Mouse (Mus musculus) common myeloid progenitor, adult 5-6 weeks (primary cell): Measurements from ENCODE around the gene Cdh4. TPM values are rescaled to one million over a fixed set of nuclear protein-coding genes. Genes with fewer than 3 reads are reported as not detected.

Experiments used
- ATAC-seq: replicated peaks from 2 replicates; pipeline ENCODE4 v1.8.0; 2016; ENCODE audit warnings: low read depth, mild to moderate bottlenecking, moderate TSS enrichment, inconsistent platforms; ENCODE audit not compliant: poor library complexity, severe bottlenecking
- total RNA-seq: library from RNA; stranded (forward); fragments of 200-1000, 187-1606 nt; gene quantifications from 2 replicates; pipeline ENCODE4 v1.2.3, GENCODE M21; 2017

The Cdh4 gene
- total RNA-seq, 1 experiment from 2014 or later, result not detected

GRCm38 (mm10) chr2:179535204-179535603 lies 93.0 kb downstream of the Cdh4 start:
- no peak for ATAC-seq

DNA sequence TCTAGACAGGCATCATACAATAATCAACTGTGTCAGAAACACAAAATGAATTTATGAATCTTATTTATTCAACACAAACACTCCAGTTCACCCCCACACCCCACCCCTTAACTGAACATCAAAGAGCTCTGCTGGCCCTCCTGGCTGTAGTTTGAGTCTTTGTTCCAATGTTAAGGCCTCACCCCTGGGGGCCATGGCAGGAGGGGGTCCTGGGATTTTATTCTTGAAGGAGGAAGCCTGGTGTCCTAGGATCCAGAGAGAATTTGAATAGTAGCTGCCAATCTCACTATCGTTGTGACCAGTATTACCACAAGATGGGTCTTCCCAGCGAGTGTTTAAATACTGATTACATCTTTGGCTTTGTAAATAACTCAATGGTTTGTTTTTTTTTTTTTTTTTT lies 94.5 kb downstream of the Cdh4 start:
- no peak for ATAC-seq

- ATAC-seq, result no peak
Observed at GRCm38 (mm10) chr2:179537390-179537789, 95.2 kb downstream of the Cdh4 start.

DNA sequence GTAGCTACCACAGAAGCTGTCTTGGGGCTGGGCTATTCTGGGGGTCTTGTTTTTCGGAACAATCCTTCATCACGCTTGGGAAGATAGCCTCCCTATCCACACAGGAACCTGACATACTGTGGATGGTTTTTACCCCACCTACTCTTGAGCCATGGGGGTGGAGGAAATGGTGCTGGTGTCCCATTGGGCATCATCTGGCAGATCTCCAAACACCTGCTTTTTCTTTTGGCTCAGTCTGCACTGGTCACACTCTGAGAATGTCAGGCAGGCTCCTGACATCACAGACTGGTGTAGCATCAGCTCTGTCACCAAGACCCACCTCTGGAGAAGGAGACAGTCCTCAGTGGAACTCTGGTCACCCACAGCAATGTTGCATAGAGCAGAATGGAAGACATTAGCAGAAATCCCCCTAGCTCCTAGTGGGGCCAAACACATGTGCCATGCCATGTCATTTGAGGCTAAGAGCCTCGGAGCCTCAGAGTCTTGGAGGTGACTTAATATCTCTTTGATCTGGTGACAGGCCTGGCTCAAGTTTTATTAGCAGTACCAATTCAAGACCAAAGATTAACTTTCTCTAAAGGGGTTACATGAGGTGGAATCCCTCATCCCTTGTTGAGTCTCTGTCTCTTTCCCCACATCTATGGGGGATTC lies 95.7 kb downstream of the Cdh4 start:
- no peak for ATAC-seq

- ATAC-seq, result no peak
Observed at GRCm38 (mm10) chr2:179538535-179538934, 96.3 kb downstream of the Cdh4 start.

DNA sequence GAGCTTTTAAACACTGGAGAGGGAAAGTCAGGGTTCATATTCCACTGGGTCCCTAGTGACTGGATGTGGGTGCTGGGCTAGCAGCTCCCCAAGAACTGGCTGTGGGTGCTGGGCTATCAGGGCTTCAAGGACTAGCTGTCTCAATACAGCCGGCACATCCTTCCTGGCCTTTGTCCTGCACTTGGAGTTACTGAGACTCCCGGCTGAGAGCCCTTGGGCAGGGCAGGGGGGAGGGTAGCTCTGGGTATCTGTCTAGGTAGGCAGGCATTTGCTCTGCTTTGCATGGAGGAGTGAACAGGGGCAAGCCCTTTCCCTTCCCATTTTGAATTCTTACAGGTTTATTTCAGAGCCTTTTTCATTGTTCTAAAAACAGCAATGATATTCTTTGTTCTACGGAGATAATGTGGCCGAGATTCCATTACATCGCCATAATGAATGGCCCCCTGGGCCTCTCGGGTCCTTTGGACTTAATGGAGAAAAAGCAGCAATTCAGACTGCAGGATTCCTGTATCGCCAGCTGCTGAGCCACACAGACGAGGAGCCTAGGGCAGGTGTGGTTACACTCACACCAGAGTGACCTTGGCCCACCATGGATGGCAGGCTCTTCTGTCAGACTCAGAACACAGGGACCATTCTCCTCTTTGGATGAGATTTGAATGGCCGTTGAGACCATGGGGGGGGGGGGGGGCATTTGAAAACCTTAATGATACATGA lies 97.5 kb downstream of the Cdh4 start:
- ATAC-seq, result no peak

GRCm38 (mm10) chr2:179541096-179541495 lies 98.9 kb downstream of the Cdh4 start:
- no peak for ATAC-seq

- ATAC-seq, result no peak
Observed at GRCm38 (mm10) chr2:179547627-179548026, 105.4 kb downstream of the Cdh4 start.

GRCm38 (mm10) chr2:179555928-179556327 lies 113.7 kb downstream of the Cdh4 start:
- no peak for ATAC-seq

DNA sequence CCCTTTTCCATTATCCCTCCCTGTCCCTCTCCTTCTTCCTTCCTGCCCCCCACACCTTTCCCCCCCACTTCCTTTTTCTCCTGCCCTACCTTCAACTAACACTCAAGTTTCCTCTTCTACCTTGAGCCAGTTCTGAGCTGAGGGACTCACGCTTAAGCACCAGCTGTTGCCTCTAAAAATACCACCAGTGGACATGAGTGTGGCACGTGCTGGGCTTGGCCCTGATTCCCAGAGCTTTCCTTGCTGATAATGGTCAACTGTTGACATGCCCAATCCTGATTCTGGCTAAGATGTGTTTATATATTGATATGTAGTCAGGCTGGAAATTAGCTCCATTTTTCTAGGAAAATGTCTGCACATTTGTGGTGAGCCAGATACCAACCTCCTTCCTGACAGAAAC lies 120.1 kb downstream of the Cdh4 start:
- ATAC-seq, result no peak

- no peak for ATAC-seq
Observed at GRCm38 (mm10) chr2:179565611-179566010, 123.4 kb downstream of the Cdh4 start.

GRCm38 (mm10) chr2:179567886-179568285 lies 125.7 kb downstream of the Cdh4 start:
- ATAC-seq, result no peak

- no peak for ATAC-seq
Observed at GRCm38 (mm10) chr2:179569171-179569570, 126.9 kb downstream of the Cdh4 start.

DNA sequence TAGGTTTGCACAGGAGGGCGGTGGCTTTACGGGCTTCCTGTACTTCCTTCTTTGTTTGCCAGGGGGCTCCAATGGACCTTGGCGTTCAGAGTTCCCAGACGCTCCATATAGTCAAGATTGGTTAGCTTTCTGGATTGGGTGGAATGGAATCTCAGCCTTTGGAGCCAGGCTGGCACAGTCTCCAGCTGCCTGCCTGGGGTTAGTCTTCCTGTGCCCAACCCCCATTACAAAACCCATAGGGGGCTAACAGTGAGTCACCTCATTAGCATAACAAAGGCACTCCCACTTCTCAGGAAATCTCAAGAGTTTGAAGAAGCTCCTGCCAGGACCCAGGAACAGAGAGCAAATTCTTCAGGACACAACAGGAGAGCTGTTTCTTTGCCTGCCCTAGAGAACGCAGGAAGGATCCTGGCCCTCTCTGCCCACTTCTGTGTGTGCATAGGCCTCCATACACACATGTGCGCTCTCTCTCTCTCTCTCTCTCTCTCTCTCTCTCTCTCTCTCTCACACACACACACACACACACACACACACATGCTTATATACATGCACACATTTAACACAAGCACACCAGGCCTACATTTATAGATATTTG lies 129.0 kb downstream of the Cdh4 start:
- ATAC-seq, result no peak

- ATAC-seq, result no peak
Observed at GRCm38 (mm10) chr2:179573331-179573730, 131.1 kb downstream of the Cdh4 start.

- ATAC-seq, result no peak
Observed at GRCm38 (mm10) chr2:179573786-179574185, 131.6 kb downstream of the Cdh4 start.

DNA sequence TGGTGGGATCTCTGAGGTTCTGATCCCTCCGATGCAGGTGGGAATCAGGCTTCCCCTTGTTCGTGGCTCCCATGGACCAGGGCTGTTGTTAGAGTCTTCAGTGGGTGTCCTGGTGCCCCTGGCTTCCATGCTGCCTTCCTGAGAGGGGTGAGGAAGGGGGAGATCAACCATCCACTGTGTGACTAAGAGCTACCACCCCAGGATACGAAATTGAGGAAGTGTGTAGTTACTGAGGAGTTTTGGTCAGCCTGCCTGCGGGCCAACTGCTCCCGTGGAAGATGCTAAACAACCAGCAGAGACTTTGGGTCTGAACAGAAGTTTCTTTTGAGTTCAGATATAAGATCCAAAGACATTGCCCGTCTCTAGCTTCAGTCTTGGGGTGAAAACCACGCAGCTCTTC lies 133.4 kb downstream of the Cdh4 start:
- ATAC-seq, result no peak

DNA sequence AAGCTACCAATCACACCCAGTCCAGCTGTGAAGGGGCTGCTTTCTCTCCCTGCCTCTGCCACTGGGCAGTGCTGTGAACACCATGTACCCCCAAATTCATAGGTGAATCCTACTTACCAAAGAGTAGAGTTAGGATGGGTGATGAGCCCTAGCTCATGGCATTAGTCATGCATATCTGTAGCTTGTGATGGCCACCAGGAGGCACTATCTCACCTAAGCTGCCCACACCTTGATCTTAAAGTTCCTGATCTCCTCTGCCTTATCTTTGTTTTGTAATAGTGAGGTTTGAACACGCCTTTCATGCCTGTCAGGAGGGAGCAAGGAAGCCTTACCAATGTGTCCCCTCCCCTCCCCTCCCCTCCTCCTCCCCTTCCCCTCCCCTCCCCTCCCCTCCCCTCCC lies 134.0 kb downstream of the Cdh4 start:
- no peak for ATAC-seq

- no peak for ATAC-seq
Observed at GRCm38 (mm10) chr2:179578329-179578728, 136.1 kb downstream of the Cdh4 start.

DNA sequence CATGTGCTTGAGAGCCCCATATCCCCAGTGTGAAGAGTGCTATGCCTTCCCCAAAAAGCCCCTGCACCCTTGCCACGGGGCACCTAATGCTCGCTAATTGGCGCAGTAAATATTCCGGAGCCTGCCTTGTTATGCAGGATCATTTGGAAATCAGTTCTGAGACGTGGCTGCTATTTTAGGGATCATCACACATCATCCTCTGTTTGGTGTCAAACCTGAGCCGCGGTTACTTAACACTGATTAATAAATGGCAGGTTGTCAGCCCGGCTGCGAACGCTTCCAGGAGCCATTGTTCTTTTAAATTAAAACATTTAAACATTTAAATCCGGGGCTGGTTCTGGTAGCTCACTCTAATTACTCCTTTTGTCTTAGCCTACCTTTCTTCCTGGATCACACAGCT lies 136.6 kb downstream of the Cdh4 start:
- ATAC-seq, result no peak

- ATAC-seq, result no peak
Observed at GRCm38 (mm10) chr2:179580415-179580814, 138.2 kb downstream of the Cdh4 start.

- ATAC-seq, result no peak
Observed at GRCm38 (mm10) chr2:179581058-179581457, 138.8 kb downstream of the Cdh4 start.
